Mouse (Mus musculus): ENCODE data around the gene Plcb1.

- no peak for TF ChIP-seq CTCF (IDR thresholded peaks at IDR 0.05; ENCODE audit: low read depth)
- no peak for TF ChIP-seq EP300 (IDR thresholded peaks at IDR 0.05; ENCODE audit: low read depth)
Observed at GRCm38 (mm10) chr2:135101943-135102342, 316.1 kb downstream of the Plcb1 start.
